Mouse (Mus musculus) brain, embryonic 18.5 days (tissue): Measurements from ENCODE around the gene Ankrd31.
"Not testable (repeated sequence)": the region's sequence is repeated elsewhere in the genome, so short reads cannot be mapped to it uniquely, and the experiment has no call there.

ENCODE experiments used
- DNase-seq: peaks from one replicate; pipeline ENCODE4 v3.0.0-alpha.2; 2012; ENCODE audit warnings: low read depth, low spot score

The Ankrd31 gene

GRCm38 (mm10) chr13:96855191-96855590 is 107.1 kb downstream of the Ankrd31 start:
- peak; percentile 18 for DNase-seq

DNA sequence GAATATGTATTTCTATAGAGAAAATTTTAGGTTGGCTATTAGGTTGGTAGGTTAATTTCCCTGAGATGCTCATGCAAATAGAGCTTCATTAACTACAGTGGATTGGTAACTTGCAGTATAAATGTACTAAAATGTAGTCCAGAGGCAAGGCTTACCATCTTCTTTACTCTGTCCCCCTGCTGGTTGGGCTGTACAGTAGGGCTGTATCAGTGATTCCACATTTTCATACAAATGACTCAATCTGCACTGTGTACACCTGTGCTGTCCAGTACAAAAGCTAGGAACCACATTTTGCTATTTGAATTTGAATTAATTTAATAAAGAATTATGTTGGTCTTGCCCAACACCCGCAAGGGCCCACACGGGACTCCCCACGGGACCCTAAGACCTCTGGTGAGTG is 111.1 kb downstream of the Ankrd31 start:
- no peak for DNase-seq

DNA sequence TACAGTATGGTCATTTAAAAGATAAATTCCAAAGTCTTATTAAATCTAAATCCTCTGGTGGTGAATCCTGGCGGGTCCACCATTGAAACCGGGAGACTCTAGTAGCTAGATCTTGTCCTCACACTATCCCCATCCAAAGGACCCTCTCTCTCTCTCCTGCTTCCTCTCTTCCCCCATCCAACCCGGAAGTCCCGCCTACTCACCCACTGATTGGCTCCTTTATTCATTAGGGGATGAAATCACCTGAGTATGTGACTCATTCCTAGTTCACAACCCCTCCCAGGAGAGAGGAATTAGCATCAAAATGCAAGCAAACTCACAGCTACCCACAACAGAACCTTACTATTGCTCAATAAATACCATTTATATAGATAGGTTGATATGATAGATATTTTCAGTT is 122.7 kb downstream of the Ankrd31 start:
- DNase-seq: no peak

GRCm38 (mm10) chr13:96874071-96874470 is 126.0 kb downstream of the Ankrd31 start:
- no peak for DNase-seq

DNA sequence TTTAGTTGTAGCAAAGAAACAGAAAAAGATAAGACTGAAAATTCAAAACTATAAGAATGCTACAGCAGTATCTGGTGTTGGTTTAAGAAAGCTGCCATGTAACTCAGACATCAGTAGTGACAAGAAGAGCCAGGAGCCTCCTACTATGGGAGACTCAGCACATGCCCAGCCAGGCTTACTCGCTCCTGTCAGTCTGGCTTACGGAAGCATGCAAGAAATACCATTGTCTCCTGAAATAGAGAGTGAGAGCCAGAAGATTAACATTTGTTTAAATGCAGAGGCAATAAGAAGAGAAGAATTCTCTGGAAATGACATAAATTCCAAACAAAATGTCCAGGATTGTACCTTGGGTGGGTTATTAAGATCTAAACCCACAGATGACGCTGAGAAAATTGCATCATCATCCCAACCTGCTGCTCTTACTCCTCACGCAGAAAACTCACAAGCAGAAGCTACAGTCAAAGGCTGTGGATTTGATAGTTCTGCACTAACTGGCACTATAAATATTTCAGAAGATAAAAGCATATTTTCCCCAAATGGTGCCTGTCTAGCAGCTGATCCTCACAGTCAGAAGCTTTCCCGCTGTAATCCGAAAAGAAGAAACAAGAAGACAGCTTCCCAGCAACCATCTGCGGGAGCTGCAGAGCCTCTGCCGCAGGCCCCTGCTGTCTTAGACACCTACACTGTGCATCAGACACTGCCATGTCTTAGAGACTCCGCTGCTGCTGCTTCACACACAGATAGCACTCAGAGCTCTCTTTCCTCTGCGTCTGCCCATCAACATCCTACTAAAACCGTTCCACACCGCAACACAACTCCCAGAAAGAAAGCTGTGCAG is 130.4 kb downstream of the Ankrd31 start:
- peak; percentile 24 for DNase-seq

DNA sequence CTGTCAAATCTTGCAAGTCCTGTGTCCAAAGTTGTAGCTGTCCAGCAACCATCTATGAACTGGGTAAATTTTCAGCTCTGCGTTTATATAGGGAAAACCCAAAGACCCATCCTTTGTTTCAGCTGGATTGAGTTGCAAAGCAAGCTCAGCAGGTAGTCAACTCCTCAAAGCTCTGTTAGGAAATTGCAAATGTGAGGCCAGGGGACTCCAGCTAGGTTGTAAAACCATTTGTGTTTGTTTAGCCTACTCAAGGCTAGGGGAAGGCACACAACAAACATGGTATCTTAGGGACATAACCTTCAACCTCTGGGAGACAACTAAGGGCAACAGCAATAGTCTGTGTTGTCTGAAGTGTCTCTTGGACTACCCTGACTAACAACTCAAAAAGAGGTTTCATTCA is 136.5 kb downstream of the Ankrd31 start:
- no peak for DNase-seq

DNA sequence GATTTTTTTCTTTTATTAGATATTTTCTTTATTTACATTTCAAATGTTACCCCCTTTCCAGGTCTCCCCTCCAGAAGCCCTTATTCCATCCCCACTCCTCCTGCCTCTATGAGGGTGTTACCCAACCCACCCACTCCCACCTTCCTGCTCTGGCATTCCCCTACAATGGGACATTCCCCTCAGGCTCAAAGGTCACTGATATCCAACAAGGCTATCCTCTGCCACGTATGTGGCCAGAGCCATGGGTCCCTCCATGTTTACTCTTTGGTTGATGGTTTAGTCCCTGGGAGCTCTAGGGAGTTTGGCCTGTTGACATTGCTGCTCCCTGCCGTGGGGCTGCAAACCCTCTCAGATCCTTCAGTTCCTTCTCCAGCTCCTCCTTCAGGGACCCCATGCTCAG is 141.9 kb downstream of the Ankrd31 start:
- DNase-seq: no peak

DNA sequence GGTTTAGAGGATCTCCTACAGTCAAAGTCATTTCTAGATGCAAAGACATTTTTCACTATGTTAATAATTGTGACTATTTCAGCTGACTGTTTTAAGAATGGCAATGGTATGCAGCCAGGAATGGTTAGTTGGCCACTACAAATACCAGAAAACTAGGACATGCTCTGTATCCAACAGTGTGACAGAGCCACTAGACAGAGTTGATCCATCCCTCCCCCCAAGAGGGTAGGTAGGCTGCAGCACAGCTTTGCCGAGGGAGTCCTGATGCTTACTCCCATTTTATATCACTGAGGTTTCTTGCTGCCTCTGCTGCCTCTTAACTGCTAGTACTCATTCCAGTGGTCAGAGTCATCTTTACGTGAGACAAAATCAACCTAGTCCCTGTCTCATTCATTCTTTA is 147.1 kb downstream of the Ankrd31 start:
- no peak for DNase-seq

- no peak for DNase-seq
These were observed 158.6 kb downstream of the Ankrd31 start for GRCm38 (mm10) chr13:96906717-96907116.

DNA sequence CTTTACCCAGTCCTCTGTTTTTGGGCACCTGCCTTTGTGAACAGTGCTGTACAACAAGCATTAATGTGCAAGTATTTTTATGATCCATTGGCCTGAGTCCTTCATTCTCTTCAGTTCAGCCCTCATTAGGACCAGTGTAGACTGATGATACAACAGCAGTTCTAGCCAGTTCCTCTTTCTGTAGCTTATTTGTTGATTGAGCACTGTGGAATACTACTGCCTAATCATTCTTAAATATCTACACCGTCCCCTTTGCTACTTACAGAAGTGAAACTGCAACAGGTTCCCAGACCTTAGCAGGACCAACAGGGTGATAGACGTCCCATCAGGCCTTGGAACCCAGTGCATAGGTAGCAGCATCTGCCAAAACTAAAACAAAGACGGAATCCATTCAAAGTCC is 163.1 kb downstream of the Ankrd31 start:
- no peak for DNase-seq

DNA sequence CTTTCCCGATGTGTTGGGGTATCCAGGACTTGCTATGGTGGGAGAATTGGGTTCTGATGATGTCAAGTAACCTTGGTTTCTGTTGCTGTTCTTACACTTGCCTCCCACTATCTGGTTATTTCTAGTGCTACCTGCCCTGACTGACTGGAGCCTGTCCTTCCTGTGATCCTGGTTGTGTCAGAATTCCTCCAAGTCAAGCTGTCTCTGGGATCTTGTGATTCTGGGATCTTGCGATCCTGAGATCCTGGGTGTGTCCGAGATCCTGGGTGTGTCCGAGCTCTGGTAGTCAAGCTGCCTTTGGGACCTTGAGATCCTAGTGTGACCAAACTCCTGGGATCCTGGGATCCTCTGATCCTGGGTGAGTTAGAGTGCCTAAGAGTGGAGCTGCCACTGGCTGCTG is 175.1 kb downstream of the Ankrd31 start:
- not testable (repeated sequence) for DNase-seq

DNA sequence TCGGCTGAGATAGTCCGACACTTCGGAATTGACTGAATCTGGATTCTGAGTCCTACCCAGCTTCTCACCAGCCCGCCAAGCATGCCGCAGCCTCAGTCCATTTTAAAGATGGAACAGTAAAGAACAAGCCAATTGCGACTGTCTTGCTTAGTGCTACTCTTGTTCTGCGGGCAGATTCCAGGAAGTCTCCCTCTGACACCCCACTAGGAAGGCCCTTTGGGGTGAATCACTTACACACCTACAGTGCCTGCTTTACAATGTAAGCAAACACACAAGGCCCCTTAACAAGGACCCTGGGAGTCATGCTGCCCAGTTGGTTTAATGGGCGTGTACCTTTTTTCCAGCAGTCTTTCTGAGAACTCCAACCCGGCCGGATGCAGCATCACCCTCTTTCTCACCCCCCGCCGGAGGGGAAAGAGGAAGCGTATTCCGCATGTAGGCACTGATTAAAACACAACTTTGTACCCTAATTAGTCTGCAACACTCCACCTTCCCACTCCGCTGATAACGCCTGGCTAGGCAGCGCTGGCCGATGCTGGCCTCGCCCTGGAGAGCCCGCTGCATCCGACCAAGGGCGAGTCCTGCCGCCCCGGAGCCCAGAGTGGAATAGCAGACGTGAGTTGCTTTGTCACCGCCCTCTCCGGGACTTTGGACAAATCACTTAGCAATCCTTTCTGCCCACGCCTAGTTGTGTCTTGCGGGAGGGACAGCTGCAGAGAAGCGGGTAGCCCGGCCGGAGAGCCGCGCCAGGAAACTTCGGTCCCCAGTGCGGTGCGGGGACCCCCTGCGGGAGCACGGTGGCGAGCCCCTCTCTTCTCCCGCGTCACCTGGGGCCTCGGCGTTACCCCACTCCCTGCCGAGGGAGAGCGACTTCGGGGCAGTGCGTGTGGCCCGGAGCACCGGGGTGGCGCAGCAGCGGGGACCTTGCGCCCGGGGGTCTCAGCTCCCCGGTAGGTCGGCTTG is 176.2 kb downstream of the Ankrd31 start, which contains the start of gene Gcnt4:
Gene Gcnt4 (plus strand): TSS at position 691 of the 963 bp plus-strand sequence.
- no peak for DNase-seq

DNA sequence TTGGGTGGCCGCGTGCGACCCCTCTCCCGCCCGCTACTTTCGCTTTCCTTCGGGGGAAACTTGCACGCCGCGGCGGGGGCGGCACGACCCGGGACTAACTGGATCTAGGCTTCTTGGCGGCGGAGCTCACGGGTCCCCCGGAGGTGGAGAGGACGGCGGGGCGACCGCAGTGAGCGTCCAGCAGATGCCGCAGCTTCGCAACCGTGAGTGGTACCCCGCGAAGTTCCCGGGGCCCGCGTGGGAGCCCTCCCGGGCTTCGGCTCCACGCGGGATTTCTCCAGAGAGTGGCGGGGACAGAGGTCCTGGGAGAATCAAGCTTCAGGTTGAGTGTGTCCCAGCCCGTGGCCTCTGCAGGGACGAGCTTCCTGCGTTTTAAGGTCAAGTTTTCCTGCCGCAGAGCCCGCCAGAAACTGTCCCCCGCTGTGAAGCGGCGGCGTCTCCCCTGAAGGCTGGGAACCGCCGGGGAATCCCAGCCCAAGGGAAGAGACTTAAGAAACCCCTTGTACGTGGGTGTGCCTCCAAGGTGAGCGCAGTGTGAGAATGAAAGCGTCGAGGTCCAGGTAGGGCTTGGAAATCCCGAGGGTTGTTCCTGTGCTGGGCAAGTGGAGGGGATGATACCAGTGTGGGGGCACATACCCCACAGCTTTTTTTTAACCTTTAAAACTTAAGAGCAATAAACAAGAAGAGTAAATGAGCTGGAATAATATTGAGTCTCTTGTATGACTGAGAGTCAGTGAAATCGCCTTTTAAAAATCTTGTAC is 177.1 kb downstream of the Ankrd31 start:
- DNase-seq: no peak

- DNase-seq: no peak
These were observed 178.1 kb downstream of the Ankrd31 start for GRCm38 (mm10) chr13:96925991-96926725.

DNA sequence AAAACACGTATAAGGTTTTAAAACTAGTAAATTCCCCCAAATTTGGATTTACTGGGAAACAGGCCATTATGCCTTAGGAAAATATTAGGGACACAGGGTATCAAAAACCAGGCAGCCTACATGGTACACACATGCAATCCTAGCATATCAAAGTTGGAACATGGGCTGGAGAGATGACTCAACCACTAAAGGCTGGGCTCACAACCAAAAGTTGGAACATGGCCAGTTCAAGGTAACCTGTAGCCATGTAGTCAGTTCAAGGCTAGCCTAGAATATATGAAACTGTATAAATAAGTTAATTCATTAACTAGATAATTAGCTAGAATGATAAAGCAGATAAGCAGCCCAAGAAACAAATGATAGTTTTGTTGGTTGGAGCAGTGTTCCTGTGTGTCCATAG is 179.7 kb downstream of the Ankrd31 start:
- DNase-seq: no peak

DNA sequence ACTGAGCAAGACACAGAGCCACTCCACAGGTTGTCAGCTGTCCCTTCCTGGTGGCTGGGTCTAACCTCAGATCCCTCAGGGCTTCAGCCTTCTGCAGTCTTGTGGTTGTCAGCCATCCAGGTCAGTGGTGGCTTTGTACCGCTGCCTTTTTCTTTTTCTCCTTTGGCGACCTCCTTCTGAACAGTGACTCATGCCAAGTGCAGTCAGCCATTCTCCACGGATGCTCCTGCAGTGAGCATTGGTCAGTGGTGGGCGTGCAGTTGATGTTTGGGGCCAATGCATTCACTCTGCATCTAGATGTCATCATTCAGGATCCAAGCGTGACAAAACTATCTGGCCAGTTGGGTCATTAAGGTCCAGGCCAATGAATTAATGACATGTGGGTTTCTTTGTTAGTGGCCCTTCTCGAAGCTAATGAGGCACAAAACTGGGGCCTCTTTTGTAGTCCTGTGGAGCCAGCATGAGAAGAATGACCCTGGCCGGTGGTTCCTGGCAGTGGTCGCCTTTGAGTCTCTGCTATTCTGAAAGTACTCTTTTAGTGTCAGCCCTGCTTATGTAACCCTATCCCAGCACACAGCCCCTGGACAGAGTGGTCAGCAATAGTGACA is 180.5 kb downstream of the Ankrd31 start:
- DNase-seq: no peak

DNA sequence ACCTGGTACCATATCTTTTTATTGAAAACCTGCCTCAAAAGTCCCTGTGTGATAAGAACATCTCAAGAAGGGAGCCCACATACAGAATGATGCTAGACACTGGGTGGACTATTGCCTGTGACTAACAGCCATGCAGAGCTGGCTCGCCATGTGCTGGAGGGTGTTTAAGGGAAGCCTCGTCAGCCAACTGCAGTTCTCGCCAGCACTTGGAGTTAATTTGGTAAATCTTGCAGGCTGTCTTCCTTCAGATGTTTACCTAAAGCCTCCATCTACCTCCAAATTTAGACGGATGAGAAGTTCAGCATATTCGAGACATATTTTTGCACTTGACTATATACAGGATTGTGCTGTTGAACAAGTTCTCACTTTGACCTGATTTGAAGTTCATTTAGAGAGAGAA is 184.7 kb downstream of the Ankrd31 start:
- no peak for DNase-seq

DNA sequence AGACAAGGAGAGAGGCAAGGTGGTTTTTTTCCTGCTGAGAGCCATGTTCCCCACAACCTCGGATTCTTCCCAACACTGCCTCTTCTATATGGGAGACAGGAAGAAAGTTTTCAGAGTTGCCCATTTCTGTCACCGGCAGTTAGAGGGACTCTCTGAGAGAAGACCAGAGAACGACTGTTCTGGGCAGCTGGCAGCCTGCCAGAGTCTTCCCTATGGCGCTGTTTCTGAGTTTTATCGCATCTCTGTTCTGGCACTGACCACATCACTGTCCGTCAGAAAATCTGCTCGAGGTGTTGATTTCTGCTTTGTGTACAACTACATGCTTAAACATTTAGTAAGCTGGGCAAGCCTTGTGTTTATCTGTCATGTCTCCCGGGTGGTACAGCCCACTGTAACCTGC is 185.3 kb downstream of the Ankrd31 start:
- no peak for DNase-seq

DNA sequence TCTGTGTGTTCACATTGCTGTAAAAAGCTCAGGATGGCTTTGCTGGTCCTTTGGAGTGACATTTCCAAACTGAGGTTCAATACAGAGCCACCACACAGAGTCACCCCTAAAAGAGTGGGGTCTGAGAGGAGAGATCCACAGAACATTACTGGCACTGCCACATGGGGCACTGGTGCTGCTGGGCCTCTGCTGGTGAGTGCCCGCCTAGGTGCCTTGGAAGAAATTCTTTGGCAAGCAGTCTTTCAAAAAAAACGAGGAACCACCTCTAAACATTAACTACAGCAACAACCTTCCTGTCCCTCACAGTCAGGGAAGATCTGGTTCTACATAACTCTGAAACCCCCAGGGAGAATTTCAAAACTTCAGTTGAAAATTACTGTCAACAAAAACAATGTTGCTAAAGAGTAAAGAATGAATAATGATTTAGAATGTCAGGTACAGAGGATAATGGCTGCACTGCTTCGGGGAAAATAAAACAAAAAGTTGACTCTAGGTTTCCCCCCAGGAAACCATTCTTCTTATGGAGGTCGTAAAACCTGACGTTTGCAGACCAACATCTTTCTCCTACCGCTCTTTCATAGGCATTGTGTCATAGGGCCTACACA is 188.2 kb downstream of the Ankrd31 start:
- no peak for DNase-seq

DNA sequence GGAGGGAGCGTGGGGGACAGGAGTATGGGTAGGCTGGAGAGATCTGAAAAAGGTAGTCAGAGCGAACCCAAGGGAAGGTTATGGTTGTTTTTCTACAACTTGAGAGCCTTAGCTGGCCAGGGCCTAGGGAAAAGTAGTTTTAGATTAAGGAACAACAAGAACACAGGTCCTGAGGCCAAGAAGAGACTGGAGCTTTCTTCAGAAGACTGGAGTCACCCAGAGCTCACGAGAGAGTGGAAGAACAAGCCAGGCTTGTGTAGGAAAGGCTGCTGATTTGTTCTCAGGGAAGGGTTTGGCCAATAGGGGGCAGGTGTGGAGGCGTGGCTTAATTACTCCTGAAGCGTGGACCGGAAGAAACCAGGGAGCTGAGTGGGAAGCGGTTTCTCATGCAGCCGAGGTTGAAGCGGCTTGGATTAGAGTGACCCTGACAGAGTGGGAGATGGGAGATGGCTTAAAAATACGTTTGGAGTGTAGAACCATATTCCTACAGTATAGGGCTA is 189.0 kb downstream of the Ankrd31 start:
- no peak for DNase-seq
